Mouse (Mus musculus) small intestine, adult 2 months (tissue): ENCODE measurements around the gene Cpox.

Source experiments
- CTCF ChIP-seq: fragments of 200-500 bp; IDR thresholded peaks from 2 replicates; pipeline ENCODE4 v1.5.1; 2012; ENCODE audit warnings: low read depth, mild to moderate bottlenecking, control low read depth, inconsistent platforms, low read length, moderate library complexity, mixed read lengths; ENCODE audit not compliant: insufficient replicate concordance, insufficient read length; ENCODE audit errors: extremely low read depth
- POLR2A ChIP-seq: fragments of 200-500 bp; IDR thresholded peaks from 2 replicates; pipeline ENCODE4 v1.6.1; 2012; ENCODE audit warnings: low read depth, mild to moderate bottlenecking, control low read depth, inconsistent platforms, low read length, moderate library complexity

DNA sequence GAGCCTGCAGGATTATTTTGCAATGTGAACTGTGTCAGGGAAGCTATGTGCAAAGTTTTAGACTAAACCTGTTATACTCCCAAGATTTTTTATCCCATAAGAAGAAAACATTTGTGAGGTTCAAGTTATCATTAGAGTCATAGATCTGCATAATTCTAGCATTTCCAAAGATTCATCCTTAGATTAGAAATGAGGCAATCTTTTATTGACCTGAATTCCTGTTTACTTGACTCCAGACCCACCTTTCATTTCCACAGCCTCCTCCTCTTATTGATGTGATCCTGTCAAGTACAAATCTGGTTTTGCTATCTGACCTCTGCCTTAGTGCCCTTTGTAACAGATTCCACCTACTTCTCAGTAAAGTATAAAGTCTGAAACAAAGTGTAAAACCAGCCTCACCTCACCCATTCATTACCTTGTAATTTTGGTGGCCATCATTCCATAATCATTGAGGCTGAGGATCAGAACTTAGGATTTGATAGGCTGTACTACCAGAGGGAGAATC lies 7.8 kb upstream of the Cpox start:
- no peak for TF ChIP-seq CTCF
- no peak for TF ChIP-seq POLR2A
